Mouse (Mus musculus) mouse trophoblast stem cell (cell line): ENCODE data around the gene Armc6.

ENCODE experiments used
- in situ Hi-C, 2 experiments: fragments of 300-500 bp; cut with MseI, MboI; formaldehyde crosslinking; loops; 2 replicates in 1 of 2; 3 replicates in 1 of 2; pipeline ENCODE4 v1.15.1; 2025

Armc6 gene

GRCm38 (mm10) chr8:70195762-70196161 is 38.5 kb downstream of the Armc6 start:
- in situ Hi-C loops = no loop called here

- in situ Hi-C loops = no loop called here
These were observed 40.1 kb downstream of the Armc6 start for GRCm38 (mm10) chr8:70194191-70194590.

GRCm38 (mm10) chr8:70193238-70193637 is 41.0 kb downstream of the Armc6 start:
- in situ Hi-C loops = no loop called here

GRCm38 (mm10) chr8:70188707-70189106 is 45.6 kb downstream of the Armc6 start:
- in situ Hi-C loops = no loop called here

- in situ Hi-C loops = no loop called here
These were observed 51.1 kb downstream of the Armc6 start for GRCm38 (mm10) chr8:70183194-70183593.

GRCm38 (mm10) chr8:70181903-70182252 is 52.4 kb downstream of the Armc6 start:
- in situ Hi-C loops = no loop called here

GRCm38 (mm10) chr8:70181212-70181902 is 52.9 kb downstream of the Armc6 start:
- in situ Hi-C loops = no loop called here

GRCm38 (mm10) chr8:70179082-70179481 is 55.2 kb downstream of the Armc6 start:
- in situ Hi-C loops = no loop called here

GRCm38 (mm10) chr8:70178231-70178630 is 56.0 kb downstream of the Armc6 start:
- in situ Hi-C loops = no loop called here

GRCm38 (mm10) chr8:70174079-70174478 is 60.2 kb downstream of the Armc6 start:
- in situ Hi-C loops = no loop called here

GRCm38 (mm10) chr8:70173320-70173719 is 60.9 kb downstream of the Armc6 start:
- in situ Hi-C loops = no loop called here

- in situ Hi-C loops = no loop called here
These were observed 62.1 kb downstream of the Armc6 start, which contains the start of gene Tmem161a for GRCm38 (mm10) chr8:70172043-70172681. Tmem161a (plus strand) TSS chr8:70172356.

GRCm38 (mm10) chr8:70171240-70171639 is 63.0 kb downstream of the Armc6 start:
- in situ Hi-C loops = no loop called here

GRCm38 (mm10) chr8:70170748-70171147 is 63.5 kb downstream of the Armc6 start:
- in situ Hi-C loops = no loop called here
